Mouse (Mus musculus) neural tube, embryonic 13.5 days (tissue): Measurements from ENCODE around the gene Cwc22. TPM values are rescaled to one million over a fixed set of nuclear protein-coding genes. Genes with fewer than 3 reads are reported as not detected.
A peak's percentile ranks its signal among the peaks of the same experiment; 100 is the strongest.

Source experiments
- ATAC-seq: fragments of 200-750 bp; cut with Nextera tagmentation; 2 replicates; pipeline ENCODE4 v1.8.0; 2017; ENCODE audit warnings: low read depth, mild to moderate bottlenecking, moderate TSS enrichment, moderate library complexity
- H3K27ac ChIP-seq: fragments of 300-500 bp; sonication (generic); replicated peaks from 2 replicates; pipeline ENCODE4 v1.5.1; 2015; ENCODE audit warnings: moderate library complexity, mild to moderate bottlenecking, inconsistent platforms
- H3K27me3 ChIP-seq: fragments of 300-500 bp; sonication (generic); 2 replicates; pipeline ENCODE4 v1.6.1; 2015; ENCODE audit warnings: mild to moderate bottlenecking, inconsistent platforms
- H3K36me3 ChIP-seq: fragments of 300-500 bp; sonication (generic); 2 replicates; pipeline ENCODE4 v1.6.1; 2015; ENCODE audit warnings: mild to moderate bottlenecking, inconsistent platforms
- H3K4me1 ChIP-seq: fragments of 300-500 bp; sonication (generic); replicated peaks from 2 replicates; pipeline ENCODE4 v1.6.1; 2015; ENCODE audit warnings: inconsistent platforms
- H3K4me2 ChIP-seq: fragments of 300-500 bp; sonication (generic); 2 replicates; pipeline ENCODE4 v1.6.1; 2015; ENCODE audit warnings: inconsistent platforms, mild to moderate bottlenecking, moderate library complexity
- H3K4me3 ChIP-seq: fragments of 300-500 bp; sonication (generic); 2 replicates; pipeline ENCODE4 v1.5.1; 2015; ENCODE audit warnings: mild to moderate bottlenecking, inconsistent platforms
- H3K9ac ChIP-seq: fragments of 300-500 bp; sonication (generic); 2 replicates; pipeline ENCODE4 v1.6.1; 2015; ENCODE audit warnings: moderate library complexity, mild to moderate bottlenecking, inconsistent platforms
- H3K9me3 ChIP-seq: fragments of 300-500 bp; sonication (generic); 2 replicates; pipeline ENCODE4 v1.6.1; 2016; ENCODE audit warnings: inconsistent platforms
- WGBS: fragments of 180-500 bp; shearing (Covaris S2); methylation state at CpG from one replicate; pipeline ENCODE4 v1.1.7; 2015; 5-methylcytosine and 5-hydroxymethylcytosine counted together
- polyA plus RNA-seq: library from polyadenylated mRNA; unstranded; fragments of >200 nt; fragmentation: Nextera tagmentation; extraction: Ambion mirVana; gene quantifications from 2 replicates; pipeline ENCODE4 v1.2.1, GENCODE M21; 2015

Cwc22 gene
- polyA plus RNA-seq, result 19.6 and 20.0 TPM in 2 replicates

DNA sequence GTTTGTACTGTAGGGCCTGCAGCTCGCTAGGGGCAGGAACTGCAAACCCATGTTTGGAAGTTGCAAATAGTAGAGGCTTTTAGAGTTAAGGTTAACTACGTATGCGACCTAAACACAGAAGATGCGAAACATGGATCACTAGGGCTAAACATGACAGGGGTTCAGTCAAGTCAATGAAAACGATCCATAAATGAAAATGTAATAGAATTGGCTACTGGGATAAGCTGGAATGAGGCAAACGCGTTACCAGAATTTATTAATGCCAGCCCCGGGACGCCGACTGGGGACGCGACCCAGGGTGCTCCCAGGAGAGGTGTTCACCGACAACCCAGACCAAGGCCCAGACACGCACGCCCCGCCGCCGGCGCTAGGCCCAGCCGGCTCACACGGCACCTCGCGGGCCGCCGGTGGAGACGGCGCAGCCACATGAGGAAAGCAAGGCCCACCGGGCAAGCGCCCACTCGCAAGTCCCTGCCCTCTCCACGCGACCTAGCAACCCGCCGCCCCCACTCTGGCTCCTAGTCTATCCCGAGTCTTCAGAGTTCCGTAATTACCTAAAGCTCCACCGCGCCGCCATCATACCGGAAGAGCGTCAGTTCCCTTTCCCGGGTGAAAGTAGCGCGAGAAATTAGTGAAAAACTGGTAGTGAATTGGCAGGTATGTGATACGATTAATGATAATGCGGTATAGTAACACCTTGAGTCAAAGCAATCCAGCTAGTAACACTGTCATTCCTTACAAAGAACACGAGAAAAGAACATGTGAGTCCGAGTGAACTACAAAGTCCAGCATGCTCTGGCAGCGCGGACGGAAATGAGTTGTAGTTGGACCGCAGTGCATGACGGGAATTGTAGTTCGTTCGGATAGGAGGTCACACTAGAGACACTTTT, at the start of gene Cwc22:
Gene Cwc22 (minus strand): TSS at position 780 of the 890 bp plus-strand sequence.
- Histone ChIP-seq H3K9ac (peak within 1 kb of the TSS; percentile 90), H3K36me3 (no peaks in the 10 kb centered on the region; the same call in 1 of the 2 replicates), H3K27me3 (no peaks in the 10 kb centered on the region), H3K4me3 (peak within 1 kb of the TSS; percentile 80), H3K4me1 (peaks cover 14% of the 10 kb centered on the region), H3K9me3 (no peaks in the 10 kb centered on the region), H3K4me2 (peak within 1 kb of the TSS; percentile 88), H3K27ac (peak within 1 kb of the TSS; percentile 86)
- under 1% methylated on average over 55 of the region's 55 CpGs for WGBS
- ATAC-seq, result peak; percentile 93

GRCm38 (mm10) chr2:77993727-77994401, 47.7 kb upstream of the Cwc22 start:
- no peak overlapping the region for H3K27ac ChIP-seq
- H3K27me3 ChIP-seq, result no peaks in the 10 kb centered on the region
- no peaks in the 10 kb centered on the region for H3K9me3 ChIP-seq
- H3K4me1 ChIP-seq, result no peaks in the 10 kb centered on the region
- 76% methylated on average over 4 of the region's 4 CpGs for WGBS
- no peak overlapping the region for H3K9ac ChIP-seq
- no peaks in the 10 kb centered on the region for H3K36me3 ChIP-seq
- no peak for ATAC-seq
- no peak overlapping the region for H3K4me3 ChIP-seq
- H3K4me2 ChIP-seq, result no peak overlapping the region

DNA sequence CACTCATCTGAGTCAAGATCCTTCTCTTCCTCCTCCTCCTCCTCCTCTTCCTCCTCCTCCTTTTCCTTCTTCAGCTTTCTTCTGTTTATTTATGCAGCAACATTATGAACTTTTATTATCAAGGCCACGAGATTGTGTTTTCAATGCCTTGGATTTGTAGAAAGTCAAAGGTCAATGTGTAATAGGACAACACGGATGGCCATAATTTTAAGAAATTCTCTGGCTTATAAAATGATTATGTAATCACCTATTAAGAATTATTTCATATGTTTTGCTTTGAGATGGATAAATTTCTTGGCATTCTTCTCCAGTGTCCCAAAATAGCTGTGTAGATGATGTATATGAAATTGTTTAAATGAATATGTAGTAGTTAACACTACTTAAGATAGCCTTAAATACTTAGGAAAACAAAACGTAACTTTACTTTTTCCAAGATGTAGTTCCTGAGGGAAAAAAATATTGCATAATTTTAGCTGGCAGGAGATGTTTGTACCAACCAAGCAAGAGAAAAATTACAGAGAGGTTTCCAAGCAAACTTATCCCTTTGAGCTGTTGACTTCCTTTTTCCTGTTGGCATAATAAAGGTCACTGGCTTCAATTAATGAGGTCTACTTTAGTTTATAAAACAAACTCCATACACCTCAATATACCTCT, 46.9 kb upstream of the Cwc22 start:
- H3K4me2 ChIP-seq, result no peak overlapping the region
- no peaks in the 10 kb centered on the region for H3K9me3 ChIP-seq
- 88% methylated on average over 3 of the region's 3 CpGs for WGBS
- no peaks in the 10 kb centered on the region for H3K4me1 ChIP-seq
- H3K36me3 ChIP-seq, result no peaks in the 10 kb centered on the region
- H3K4me3 ChIP-seq, result no peak overlapping the region
- H3K27ac ChIP-seq, result no peak overlapping the region
- H3K27me3 ChIP-seq, result no peaks in the 10 kb centered on the region
- no peak overlapping the region for H3K9ac ChIP-seq
- no peak for ATAC-seq

GRCm38 (mm10) chr2:77990820-77991219, 44.6 kb upstream of the Cwc22 start:
- no peak overlapping the region for H3K9ac ChIP-seq
- H3K4me2 ChIP-seq, result no peak overlapping the region
- no peaks in the 10 kb centered on the region for H3K27me3 ChIP-seq
- no peak overlapping the region for H3K4me3 ChIP-seq
- H3K27ac ChIP-seq, result no peak overlapping the region
- no peak for ATAC-seq
- H3K4me1 ChIP-seq, result no peaks in the 10 kb centered on the region
- 72% methylated on average over 2 of the region's 2 CpGs for WGBS
- H3K9me3 ChIP-seq, result no peaks in the 10 kb centered on the region
- H3K36me3 ChIP-seq, result no peaks in the 10 kb centered on the region

- Histone ChIP-seq H3K36me3 (no peaks in the 10 kb centered on the region), H3K4me2 (no peak overlapping the region), H3K27ac (no peak overlapping the region), H3K9ac (no peak overlapping the region), H3K9me3 (no peaks in the 10 kb centered on the region), H3K27me3 (no peaks in the 10 kb centered on the region), H3K4me3 (no peak overlapping the region), H3K4me1 (no peaks in the 10 kb centered on the region)
- ATAC-seq, result no peak
Observed at GRCm38 (mm10) chr2:77990121-77990520, 43.9 kb upstream of the Cwc22 start.

DNA sequence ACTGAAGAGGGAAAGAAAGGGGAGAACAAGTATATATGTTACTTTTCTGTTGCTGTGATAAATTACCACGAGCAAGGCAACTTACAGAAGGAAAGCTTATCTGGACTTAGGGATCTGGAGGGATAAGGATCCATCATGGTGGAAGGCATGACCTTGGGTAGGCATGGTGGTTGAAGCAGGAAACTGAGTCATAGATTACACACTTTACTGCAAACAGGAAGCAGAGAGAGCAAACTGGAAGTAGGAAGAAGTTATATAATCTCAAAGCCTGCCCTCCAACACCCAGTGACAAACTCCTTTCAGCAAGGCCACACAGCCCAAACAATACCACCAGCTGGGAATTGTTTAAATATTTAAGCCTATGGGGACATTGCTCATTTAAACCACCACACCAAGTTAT, 43.2 kb upstream of the Cwc22 start:
- H3K27me3 ChIP-seq, result no peaks in the 10 kb centered on the region
- no peak overlapping the region for H3K9ac ChIP-seq
- H3K4me2 ChIP-seq, result no peak overlapping the region
- H3K4me3 ChIP-seq, result no peak overlapping the region
- no peak overlapping the region for H3K27ac ChIP-seq
- H3K9me3 ChIP-seq, result no peaks in the 10 kb centered on the region
- H3K4me1 ChIP-seq, result no peaks in the 10 kb centered on the region
- 83% methylated on average over 1 of the region's 1 CpGs for WGBS
- H3K36me3 ChIP-seq, result no peaks in the 10 kb centered on the region
- ATAC-seq, result no peak

DNA sequence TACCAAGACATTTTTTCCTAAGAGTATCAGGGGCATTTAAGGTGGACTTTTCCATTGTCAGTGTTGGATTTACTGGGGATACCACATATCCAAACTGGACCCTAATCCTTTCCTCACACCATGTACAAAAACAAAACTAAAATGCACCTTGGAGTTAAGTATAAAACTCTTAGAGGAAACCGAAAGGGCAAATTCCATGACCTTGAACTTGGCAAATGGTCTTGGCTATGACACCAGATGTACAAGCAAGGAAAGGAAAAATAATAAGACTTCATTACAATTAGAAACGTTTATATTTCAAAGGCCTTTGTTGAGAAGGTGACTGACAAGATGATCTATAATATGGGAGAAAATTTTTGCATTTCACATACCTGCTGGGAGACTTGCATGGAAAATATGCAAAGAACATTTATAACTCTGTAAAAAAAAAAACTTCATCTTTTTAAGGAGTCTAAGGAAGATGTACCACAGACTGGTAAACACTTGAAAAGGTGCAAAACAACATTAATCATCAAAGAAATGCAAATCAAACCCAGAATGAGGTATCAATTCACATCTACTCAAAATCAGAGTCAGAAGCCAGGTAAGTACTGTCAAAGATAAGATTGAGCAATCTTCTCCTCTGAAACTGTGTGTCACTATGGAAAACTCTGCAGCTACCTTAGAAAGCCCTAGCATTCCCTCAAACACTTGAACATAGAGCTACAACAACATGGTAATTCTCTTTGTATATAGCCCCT, 40.0 kb upstream of the Cwc22 start:
- H3K4me2 ChIP-seq, result no peak overlapping the region
- H3K9ac ChIP-seq, result no peak overlapping the region
- ATAC-seq, result no peak
- H3K27ac ChIP-seq, result no peak overlapping the region
- H3K4me1 ChIP-seq, result no peaks in the 10 kb centered on the region
- H3K4me3 ChIP-seq, result no peak overlapping the region
- peaks cover 5% of the 10 kb centered on the region; the same call in 1 of the 2 replicates for H3K9me3 ChIP-seq
- no peaks in the 10 kb centered on the region for H3K27me3 ChIP-seq
- H3K36me3 ChIP-seq, result no peaks in the 10 kb centered on the region
- 84% methylated on average over 2 of the region's 2 CpGs for WGBS

- WGBS, result 82% methylated on average over 4 of the region's 4 CpGs
- no peak overlapping the region for H3K9ac ChIP-seq
- ATAC-seq, result no peak
Observed at GRCm38 (mm10) chr2:77984209-77984608, 38.0 kb upstream of the Cwc22 start.

DNA sequence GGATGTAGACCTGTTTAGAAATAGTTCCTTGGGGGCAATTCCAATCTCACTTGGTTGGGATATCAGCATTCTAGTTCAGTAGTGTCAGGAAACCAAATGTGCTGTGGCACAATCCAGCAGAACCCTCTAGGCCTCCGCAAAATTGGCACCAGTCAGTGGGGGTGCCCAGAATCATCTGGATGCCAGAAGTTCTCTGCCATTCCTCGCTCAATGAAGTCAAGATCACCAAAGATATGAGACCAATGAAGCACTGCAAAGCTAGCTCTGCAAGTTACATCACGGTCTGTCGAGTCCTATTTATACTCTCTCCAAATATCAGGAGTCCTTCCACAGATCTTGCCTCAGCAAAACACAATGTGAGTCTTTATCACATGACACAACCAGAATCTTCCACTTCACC, 35.7 kb upstream of the Cwc22 start:
- no peak overlapping the region for H3K4me2 ChIP-seq
- H3K9me3 ChIP-seq, result peaks cover 5% of the 10 kb centered on the region; the same call in 1 of the 2 replicates
- 94% methylated on average over 4 of the region's 4 CpGs for WGBS
- no peaks in the 10 kb centered on the region for H3K4me1 ChIP-seq
- no peak overlapping the region for H3K4me3 ChIP-seq
- H3K36me3 ChIP-seq, result no peaks in the 10 kb centered on the region
- H3K27me3 ChIP-seq, result no peaks in the 10 kb centered on the region
- no peak overlapping the region for H3K27ac ChIP-seq
- no peak overlapping the region for H3K9ac ChIP-seq
- ATAC-seq, result no peak

More at GRCm38 (mm10) chr2:77984209-77984608, 38.0 kb upstream of the Cwc22 start:
- no peak overlapping the region for H3K27ac ChIP-seq
- H3K27me3 ChIP-seq, result no peaks in the 10 kb centered on the region
- H3K9me3 ChIP-seq, result peaks cover 5% of the 10 kb centered on the region; the same call in 1 of the 2 replicates
- H3K4me3 ChIP-seq, result no peak overlapping the region
- H3K4me2 ChIP-seq, result no peak overlapping the region
- no peaks in the 10 kb centered on the region for H3K36me3 ChIP-seq
- H3K4me1 ChIP-seq, result no peaks in the 10 kb centered on the region

DNA sequence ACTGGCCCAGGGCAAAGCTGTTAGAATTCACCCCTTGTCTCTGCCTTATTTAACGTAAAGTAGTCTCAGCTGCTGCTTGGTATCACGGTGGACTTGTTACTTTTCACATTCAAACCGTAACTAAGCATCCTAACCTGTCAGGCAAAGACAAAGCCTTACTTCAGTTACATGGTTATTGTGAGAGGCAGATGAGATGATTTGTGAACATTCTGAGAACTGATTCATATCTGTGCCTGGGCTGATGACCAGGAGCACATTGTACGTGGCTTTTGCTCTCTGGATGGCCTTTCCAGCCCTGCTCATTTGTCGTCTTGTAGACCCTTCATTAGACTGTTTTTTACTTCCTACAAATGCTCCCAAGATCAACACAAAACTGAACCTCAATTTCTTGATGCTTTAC, 34.5 kb upstream of the Cwc22 start:
- H3K4me3 ChIP-seq, result no peak overlapping the region
- no peak for ATAC-seq
- H3K36me3 ChIP-seq, result no peaks in the 10 kb centered on the region
- H3K9me3 ChIP-seq, result peaks cover 5% of the 10 kb centered on the region; the same call in 1 of the 2 replicates
- no peak overlapping the region for H3K4me2 ChIP-seq
- no peak overlapping the region for H3K27ac ChIP-seq
- H3K9ac ChIP-seq, result no peak overlapping the region
- no peaks in the 10 kb centered on the region for H3K27me3 ChIP-seq
- no peaks in the 10 kb centered on the region for H3K4me1 ChIP-seq
- WGBS, result 92% methylated on average over 5 of the region's 5 CpGs

- Histone ChIP-seq H3K9me3 (peaks cover 5% of the 10 kb centered on the region; the same call in 1 of the 2 replicates), H3K36me3 (no peaks in the 10 kb centered on the region), H3K9ac (no peak overlapping the region), H3K4me1 (no peaks in the 10 kb centered on the region), H3K4me2 (no peak overlapping the region), H3K27ac (no peak overlapping the region), H3K27me3 (no peaks in the 10 kb centered on the region), H3K4me3 (no peak overlapping the region)
- 92% methylated on average over 2 of the region's 2 CpGs for WGBS
- no peak for ATAC-seq
Observed at GRCm38 (mm10) chr2:77979519-77979918, 33.3 kb upstream of the Cwc22 start.
